Mouse (Mus musculus): Measurements from ENCODE around the gene Espn.

Espn gene

DNA sequence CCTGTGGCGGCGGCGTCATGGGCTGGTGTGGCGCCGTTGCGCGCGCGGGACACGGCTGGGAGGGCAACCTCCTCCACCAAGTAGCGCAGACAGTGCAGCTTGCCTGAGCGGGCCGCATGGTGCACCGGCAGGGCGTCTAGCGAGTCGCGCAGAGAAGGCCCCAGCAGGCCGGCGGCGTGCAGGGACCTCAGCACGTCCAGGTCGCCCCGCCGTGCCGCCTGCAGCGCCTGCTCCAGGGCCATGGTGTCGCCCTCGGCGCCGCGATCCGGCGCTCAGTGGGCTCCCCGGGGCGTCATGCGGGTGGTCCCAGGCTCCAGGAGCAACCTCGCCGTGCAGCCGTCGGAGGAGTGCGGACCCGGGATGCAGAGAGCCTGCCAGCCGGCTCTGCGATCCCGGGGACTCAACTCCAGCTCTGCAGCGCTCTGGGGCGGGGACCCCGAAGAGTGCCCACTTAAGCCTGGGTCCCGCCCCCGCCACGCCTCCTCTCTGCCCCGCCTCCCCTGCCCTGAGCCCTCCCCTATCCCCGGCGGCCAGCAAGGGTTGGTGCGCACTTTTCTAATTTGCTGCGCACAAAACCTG, at the start of gene Espn:
Gene Espn, minus strand, starts transcription at position 406 of the 579 bp plus-strand sequence.
- peak in 1 of 2 experiments; percentile 52 for DNase-seq (ENCODE audit: low spot score in 2 of 2)

DNA sequence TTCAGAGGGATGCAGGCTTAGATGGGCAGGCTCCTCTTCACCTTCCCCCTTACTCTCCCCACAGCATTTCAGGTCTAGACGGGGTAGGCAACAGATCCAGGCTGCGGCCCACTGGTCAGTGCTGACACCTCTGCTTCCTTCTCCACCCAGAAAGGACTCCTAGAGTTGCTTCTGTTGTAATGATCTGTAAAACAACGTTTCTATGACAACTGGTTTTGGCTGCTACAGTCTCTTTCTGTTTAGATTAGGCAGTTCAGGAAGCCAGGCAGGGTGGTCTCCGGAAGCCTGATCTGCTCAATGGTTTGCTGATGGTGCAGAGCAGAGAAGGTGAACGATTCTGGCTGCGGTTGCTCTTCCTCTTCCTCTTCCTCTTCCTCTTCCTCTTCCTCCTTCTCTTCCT, 49.3 kb upstream of the Espn start:
- DNase-seq (ENCODE audit: low spot score in 2 of 2) = peak in 1 of 2 experiments; percentile 40

DNA sequence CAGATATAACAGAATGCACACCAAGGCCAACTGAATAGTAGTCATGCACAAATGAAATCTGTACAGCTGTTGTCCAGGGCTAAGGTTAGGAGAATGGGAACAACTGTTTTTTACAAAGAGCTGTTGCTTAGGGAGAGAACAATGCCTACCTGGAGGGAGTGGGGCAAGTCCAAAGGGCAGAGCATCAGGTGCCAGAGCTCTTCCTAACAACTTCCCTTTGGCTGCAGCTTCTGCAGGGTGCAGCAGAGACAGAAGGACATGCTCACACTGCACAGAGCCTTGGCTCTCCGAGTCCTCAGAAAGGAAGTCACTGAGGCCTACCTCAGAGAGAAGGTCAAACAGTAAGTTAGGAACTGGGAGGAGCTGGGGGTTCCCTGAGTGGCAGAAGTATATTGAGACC, 47.4 kb upstream of the Espn start:
- DNase-seq (ENCODE audit: low spot score in 2 of 2) = no peak

DNA sequence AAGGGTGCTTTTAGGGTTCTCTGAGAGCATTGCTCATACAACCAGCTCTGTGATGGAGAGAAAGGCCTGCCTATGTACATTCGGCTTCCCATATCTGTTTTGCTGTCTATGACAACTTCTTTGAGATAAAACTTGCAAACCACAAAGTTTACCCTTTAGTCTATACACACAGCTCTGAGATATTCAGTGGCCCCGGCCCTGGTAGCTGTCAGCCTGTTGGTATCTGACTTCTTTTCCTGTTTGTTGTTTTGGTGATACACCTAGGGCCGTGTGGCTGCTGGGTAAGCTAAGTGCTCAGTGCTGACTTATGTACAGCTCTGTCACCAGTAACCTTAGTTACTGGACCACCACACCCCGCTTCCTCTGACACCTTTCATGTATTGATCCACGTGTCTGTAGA, 45.4 kb upstream of the Espn start:
- DNase-seq (ENCODE audit: low spot score in 2 of 2) = no peak

DNA sequence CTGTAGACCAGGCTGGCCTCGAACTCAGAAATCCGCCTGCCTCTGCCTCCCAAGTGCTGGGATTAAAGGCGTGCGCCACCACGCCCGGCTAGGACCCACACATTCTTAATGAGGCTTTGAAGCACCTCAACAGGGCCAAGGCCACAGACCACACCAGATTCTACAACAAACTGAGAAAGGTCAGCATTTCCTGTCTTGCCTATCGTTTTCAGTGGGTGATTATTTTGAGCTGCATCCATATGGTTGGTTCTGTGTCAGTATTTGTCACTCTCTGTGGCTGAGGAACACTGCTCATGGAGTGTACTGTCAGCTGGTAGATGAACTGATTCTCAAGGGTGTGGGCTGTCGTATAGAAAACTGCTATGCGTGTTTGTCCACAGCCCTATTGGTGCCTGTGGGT, 44.1 kb upstream of the Espn start:
- DNase-seq (ENCODE audit: low spot score in 2 of 2) = no peak

DNA sequence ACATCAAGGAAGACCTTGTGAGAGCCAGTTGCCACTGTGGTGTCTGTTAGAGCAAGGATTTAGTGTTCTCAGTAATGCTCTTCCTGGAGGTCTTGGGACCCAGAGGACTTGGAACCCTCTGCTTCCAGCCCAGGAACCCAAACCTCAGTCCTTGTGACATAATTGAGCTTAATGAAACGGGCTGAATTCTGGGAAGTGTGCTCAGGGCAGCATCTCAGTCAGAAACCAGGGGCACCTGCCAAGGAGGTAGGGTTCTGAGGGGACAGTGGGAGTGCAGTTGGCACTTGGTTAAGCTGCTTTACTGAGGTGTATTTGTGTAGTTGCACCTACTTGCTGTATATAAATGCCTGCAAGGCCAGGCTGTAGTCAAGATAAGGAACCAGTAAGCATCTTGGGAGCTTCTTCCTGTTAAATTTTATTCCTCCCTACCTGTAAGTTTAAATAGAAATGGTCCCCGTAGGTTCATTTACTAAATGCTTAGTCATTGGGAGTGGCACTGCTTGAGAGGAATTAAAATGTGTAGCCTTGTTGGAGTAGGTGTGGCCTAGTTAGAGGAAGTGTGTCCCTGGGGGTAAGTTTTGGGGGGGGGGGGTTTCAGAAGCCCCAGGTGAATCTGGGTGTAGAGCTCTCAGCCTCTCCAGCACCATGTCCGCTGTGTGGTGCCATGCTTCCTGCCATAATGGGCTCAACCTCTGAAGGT, 42.5 kb upstream of the Espn start:
- DNase-seq (ENCODE audit: low spot score in 2 of 2) = no peak

DNA sequence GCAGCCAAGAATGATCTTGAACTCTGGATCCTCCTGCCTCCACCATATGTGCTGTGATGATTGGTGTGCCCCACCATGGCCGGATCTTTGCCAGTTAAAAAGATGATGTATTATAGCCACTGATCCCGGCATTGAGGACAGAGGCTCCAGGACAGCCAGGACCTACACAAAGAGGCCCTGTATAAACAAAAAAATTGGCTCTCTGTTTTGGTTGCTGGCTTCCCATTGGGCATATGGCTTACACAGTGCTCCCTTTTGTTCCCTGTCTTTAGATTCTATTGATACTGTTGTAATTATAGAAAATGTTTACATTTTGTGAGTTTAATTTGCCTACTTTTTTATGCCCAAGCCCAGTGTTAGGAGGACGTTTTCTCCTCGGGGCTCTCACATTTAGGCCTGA, 40.4 kb upstream of the Espn start:
- DNase-seq (ENCODE audit: low spot score in 2 of 2) = no peak

DNA sequence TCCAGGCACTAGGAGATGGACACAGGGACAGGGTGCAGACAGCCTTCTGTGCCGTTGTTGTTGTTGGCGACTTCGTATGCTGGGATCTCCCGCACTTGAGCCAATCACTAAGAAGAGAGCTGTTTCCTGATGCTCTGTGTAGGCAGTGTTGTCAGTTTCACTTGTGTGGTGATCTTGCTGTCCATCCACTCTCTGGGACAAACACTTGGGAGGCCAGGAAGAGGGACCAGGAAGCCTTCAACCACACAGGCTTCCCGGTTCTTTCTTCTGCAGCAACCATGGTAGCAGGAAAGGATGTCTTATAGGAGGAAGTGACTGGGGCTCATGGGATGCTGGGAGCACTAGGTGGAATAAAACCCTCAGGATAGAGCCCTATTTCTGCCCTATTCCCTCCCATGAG, 38.5 kb upstream of the Espn start:
- DNase-seq (ENCODE audit: low spot score in 2 of 2) = no peak

DNA sequence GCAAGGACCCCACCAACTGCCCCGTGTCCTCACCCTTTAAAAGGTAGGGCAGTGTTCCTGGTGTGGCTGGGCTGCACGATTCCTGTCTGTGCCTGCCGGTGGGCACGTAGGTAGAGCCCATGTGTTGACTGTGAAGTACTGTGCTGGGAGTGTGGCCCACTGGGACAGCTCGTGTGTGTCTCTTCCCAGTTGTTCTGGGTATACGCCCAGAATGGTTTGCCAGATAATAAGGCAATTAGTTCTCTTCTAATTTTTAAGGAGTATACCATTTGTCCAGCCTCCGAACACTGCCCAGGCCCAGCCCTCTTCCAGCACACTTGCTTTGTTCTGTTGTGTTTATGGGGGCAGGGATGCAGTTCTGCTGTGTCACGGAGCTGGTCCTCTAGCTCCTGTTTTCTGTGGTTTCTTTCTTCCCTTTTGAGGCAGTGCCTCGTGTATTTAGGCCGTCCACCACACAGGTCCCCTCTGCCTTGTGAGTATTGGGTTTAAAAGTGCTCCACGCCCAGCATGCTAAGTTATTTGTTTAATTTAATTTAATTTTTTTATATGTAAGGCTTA, 38.0 kb upstream of the Espn start:
- no peak for DNase-seq (ENCODE audit: low spot score in 2 of 2)

DNA sequence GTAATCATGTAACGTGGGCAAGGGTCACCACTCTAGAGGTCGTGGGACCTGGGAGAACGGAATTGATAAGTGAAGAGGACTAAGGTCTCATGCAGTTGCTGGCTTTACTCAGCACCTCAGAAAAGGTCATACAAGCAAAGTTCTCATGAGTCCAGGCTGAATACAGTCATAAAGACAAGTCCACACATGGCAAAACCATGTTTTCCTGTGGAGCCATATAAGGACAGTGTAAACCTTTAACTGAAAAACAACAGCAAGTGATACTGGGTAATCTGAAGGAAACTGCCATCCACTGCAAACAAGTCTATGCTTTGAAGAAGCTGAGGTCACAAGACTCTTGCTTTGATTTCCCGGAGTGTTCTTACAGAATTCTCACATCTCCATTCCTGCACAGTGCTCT, 37.5 kb upstream of the Espn start:
- no peak for DNase-seq (ENCODE audit: low spot score in 2 of 2)

DNA sequence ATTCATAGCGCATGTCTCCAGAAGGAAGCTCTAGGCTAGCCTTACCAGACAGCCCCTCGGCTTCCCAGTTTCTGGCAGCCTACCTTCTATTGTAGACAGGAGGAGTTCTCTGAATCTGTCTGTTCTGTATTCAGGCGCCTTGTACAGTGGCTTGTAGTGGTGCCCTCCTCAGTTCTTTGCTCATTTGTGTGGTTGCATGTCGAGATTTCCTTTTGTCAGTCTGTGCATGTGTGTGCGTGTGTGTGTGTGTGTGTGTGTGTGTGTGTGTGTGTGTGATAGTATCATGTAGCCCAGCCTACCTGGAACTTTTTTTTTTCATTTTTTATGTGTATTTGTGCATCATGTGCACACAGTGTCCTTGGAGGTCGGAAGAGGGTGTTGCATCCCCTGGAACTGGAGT, 36.9 kb upstream of the Espn start:
- no peak for DNase-seq (ENCODE audit: low spot score in 2 of 2)

DNA sequence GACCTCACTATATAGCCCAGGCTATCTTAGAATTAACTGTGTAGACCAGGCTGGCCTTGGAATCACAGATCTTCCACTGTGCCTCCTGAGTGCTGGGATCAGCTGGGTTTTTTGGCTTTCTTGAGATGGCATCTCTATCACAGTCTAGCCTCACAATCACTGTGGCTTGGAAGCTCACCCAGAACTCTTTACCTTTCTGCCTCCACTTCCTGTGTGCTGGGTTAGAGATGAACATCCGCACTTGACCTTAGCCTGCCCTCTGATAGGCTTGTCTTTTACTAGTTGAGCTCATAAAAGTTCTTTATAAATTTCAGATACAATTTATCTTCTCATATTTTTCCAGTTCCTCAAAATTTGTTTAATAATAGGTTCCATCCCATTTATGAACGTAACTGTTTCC, 36.5 kb upstream of the Espn start:
- no peak for DNase-seq (ENCODE audit: low spot score in 2 of 2)

DNA sequence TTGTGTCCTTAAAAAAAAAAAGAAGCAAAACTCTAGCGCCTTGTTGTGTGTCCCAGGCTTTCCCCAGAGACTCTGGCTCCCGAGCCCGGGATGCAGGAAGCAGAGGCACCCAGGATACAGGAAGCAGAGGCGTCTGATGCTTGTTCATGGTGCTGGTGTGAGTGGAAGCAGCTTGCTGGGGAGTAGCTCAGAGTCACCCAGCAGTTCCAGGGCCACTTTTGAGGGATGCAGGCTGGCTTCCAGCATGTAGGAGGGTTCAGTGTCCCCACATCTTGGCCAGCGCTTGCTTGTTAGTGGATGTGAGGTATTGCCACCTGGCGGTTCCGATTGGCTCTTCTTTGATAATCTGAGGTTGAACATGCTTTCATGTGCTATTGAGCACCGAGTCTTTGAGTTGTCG, 35.0 kb upstream of the Espn start:
- no peak for DNase-seq (ENCODE audit: low spot score in 2 of 2)

DNA sequence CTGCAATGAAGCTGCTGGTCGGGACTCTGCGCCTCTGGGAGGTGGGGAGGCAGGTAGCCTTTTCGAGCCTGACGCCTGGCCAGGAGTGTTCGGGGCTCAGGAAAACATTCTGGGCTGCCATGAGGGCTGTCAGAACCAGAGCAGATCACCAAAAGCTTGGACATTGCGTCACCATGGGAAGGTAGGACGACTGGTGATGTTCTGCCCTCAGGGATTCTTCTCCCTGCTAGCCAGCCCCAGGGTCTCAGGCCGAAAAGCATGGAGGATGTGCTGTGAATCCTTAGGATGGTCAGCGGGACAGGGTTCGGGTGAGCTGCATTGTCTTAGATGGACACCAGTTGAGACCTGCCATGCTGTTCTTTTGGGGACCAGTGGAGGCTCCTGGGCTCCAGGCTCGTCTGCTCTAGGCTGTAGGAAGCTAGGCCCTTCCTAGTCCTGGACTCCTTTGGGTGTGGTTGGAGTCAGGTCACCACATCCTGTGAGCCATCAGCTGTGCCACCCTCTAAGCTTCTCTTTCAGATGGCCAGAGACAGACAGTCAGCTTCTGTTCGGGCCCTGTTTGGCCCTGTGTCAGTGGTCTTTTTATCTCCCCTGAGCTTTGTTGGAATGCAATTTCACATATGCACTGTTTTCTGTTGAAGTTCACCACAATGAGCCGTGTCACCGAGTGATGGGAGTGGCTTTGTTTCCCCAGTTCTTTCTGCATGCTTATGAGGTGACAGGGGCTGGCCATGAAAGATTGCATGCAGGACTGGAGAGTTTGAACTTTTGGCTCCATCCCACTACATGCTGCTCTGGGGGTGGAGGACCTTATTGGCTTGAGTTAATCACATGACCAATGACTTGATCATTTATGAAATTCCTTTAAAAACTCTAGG, 34.3 kb upstream of the Espn start:
- no peak for DNase-seq (ENCODE audit: low spot score in 2 of 2)

DNA sequence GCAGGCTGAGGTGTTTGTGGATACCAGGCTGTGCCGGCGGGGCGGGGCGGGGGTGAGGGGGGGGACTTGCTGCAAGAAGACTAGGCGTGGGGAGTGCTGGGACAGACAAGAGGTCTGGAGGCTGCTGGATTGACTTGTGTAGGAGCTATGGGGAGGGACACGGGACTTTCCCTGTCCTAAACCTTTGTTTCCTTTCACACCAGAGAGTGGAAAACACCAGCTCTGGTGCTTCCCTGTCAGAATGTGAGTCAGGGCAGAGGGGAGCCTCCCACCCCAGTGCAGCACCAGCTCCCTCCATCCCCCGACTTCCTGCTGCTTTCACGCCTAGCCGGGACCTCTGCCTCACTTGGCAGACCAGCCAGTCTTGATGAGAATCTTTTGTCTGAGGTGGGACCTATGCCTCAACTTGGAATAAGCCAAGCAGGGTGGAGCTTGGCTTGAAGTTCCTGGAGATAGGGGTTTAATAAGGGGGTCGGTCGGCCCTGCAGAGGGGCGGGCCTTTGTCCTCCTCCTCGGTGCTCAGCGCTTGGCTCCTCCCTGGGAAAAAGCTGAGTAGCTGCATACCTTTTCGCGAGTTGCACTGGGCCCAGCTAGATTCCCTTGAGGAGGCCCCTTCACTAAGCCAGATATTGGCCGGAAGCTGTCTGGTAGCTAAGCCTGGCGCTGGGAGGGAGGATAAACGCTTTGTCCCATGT, 33.5 kb upstream of the Espn start:
- DNase-seq (ENCODE audit: low spot score in 2 of 2) = peak; percentile 63 to 75

DNA sequence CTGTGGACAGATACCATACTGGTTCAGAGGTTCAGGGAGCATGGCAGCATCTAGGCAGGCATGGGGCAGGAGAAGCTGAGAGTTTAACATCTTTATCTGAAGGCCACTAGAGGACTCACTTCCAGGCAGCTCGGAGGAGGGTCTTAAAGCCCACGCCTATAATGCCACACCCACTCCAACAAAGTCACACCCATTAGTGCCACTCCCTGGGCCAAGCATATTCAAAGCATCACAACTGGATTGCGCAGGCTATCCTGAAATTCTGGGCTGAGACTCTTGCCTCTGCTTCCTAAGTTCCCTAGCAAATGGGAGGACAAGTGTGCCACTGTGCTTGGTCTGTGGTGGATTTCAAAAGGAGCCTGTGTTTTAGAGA, 33.0 kb upstream of the Espn start:
- DNase-seq (ENCODE audit: low spot score in 2 of 2) = peak; percentile 39 to 54

DNA sequence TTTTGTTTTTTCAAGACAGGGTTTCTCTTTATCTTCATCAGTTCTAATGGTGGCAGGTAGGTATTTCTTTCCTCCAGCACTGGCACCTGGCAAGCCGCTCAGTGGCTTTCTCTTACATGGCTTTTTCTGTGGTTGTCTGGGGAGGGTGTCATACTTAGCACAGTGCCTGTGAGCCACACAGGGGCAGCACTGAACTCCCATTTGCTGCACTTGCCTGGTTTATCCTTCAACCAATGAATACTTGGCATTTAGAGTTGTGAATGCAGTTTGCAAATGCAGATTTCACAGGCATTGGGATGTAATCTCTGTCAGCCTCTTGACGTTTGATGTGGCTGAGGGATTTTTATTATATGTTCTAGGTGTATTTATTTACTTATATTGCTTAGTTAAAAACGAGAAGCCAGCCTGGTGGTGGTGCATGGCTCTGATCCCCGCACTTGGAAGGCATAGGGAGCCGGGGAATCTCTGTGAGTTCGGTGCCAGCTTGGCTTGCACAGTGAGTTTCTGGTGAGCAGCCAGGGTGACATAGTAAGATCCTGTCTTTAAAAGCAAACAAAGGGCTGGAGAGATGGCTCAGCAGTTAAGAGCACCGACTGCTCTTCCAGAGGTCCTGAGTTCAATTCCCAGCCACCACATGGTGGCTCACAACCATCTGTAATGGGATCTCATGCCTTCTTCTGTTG, 32.3 kb upstream of the Espn start:
- DNase-seq (ENCODE audit: low spot score in 2 of 2) = no peak

DNA sequence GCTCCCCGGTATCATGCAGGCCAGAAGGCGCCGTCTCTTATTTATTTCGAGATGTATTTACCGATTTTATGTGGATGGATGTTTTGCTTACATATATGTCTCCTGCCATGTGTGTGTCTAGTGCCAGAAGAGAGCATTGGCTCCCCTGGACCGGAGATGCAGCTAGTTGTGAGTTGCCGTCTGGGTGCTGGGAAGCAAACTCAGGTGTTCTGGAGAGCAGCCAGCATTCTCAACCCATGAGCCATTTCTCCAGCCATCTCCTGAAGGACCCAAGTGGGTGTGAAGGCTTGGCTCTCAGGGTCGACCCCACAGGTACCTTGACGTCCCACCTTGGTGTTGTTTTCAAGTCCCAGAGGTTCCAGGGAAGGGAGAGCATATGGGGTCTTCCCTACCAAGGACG, 30.0 kb upstream of the Espn start:
- DNase-seq (ENCODE audit: low spot score in 2 of 2) = no peak

DNA sequence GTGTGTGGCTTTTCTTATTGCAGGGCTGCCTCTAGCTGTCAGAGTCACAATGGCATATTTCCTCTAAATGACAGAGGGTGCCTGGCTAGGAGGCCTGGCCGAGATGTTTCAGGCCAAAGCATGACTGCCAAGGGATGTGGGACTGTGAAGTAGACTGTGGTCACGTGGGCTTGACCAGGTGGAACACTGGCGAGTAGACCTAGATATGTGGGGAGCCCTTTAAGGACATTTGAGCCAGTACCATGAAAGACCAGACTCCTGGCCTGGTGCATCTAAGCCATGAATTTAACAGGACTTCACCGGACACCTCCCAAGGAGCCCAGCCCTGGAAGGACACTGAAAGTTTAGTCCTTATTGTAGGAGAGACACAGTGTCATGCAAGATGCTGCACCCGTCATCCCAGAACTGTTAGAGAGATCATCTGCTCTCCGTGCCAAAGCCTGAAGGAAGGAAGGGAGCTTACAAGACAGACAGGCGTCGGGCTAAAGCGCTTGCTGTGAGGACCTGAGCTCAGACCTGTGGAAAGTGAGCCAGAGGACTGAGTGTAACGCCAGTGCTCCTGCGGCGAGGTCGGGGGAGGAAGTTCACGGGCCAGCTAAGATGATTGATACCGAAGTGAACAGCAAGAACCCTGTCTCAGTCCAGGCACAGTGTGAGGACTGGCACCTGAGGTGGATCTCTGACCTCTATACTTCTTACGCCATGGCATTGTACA, 27.9 kb upstream of the Espn start:
- peak in 1 of 2 experiments; percentile 46 for DNase-seq (ENCODE audit: low spot score in 2 of 2)

DNA sequence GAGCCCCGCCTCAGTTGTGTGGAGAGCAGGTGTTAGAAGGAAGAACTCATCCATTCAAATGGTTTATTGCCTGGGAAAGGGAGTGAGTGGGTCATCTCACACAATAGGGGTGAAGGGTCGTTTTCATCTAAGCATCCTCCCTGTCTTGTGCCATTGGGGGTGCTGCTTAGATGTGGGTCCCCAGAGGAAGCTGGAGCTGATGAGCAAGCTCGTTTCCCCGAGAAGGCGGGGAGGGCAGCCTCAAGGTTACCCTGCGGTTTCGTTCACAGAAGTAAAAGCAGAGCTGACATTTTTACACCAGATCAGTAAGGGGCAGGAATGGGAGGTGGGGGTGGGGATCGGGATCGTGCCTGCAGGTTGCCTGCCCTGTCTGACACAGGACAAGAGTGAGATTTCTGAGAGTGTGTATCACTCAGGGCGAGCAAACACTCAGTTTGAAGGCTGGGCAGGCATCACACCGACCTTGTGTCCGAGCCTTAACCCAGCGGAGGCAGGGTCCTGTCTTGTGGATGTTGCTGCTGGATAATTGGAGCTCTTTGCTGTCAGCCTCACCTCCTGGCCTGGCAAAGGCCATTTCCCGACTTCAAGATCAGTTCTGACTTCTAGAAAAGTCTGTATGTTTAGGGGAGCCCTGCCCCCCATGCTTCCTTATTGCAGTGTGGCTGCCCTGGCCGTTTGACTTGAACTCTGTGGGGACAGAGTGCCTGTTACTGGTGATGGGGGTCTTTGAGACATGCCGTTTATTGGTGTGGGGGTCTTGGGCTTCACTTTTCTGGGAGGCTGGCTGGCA, 26.9 kb upstream of the Espn start:
- DNase-seq (ENCODE audit: low spot score in 2 of 2) = no peak
